Mouse (Mus musculus) kidney, postnatal 0 days (tissue): ENCODE data around the gene Snx15. TPM values are rescaled to one million over a fixed set of nuclear protein-coding genes. Genes with fewer than 3 reads are reported as not detected.
"Not testable (repeated sequence)": the region's sequence is repeated elsewhere in the genome, so short reads cannot be mapped to it uniquely, and the experiment has no call there.

Source experiments
- ATAC-seq: fragments of 200-750 bp; cut with Nextera tagmentation; replicated peaks from 2 replicates; pipeline ENCODE4 v1.8.0; 2017; ENCODE audit warnings: low read depth, moderate number of reproducible peaks, moderate TSS enrichment, moderate library complexity; ENCODE audit not compliant: low FRiP score
- DNase-seq: peaks from one replicate; pipeline ENCODE4 v3.0.0-alpha.2; 2016; ENCODE audit warnings: low spot score
- H3K27ac ChIP-seq: fragments of 300-500 bp; sonication (generic); 2 replicates; pipeline ENCODE4 v1.5.1; 2014; ENCODE audit warnings: mild to moderate bottlenecking
- H3K27me3 ChIP-seq: fragments of 300-500 bp; sonication (generic); 2 replicates; pipeline ENCODE4 v1.6.1; 2014; ENCODE audit warnings: low read length, mixed read lengths; ENCODE audit not compliant: insufficient read depth
- H3K36me3 ChIP-seq: fragments of 300-500 bp; sonication (generic); 2 replicates; pipeline ENCODE4 v1.6.1; 2014; ENCODE audit warnings: low read length, mixed read lengths; ENCODE audit not compliant: insufficient read depth
- H3K4me1 ChIP-seq: fragments of 300-500 bp; sonication (generic); replicated peaks from 2 replicates; pipeline ENCODE4 v1.6.1; 2014; ENCODE audit warnings: antibody characterized with exemption, low read length, mixed read lengths; ENCODE audit not compliant: insufficient read depth
- H3K4me2 ChIP-seq: fragments of 300-500 bp; sonication (generic); 2 replicates; pipeline ENCODE4 v1.6.1; 2014; ENCODE audit warnings: mild to moderate bottlenecking, low read length, moderate library complexity, mixed read lengths
- H3K4me3 ChIP-seq: fragments of 300-500 bp; sonication (generic); replicated peaks from 2 replicates; pipeline ENCODE4 v1.5.1; 2014; ENCODE audit warnings: low read depth, low read length
- H3K9ac ChIP-seq: fragments of 300-500 bp; sonication (generic); 2 replicates; pipeline ENCODE4 v1.6.1; 2014; ENCODE audit warnings: low read depth, low read length
- H3K9me3 ChIP-seq: fragments of 300-500 bp; sonication (generic); replicated peaks from 2 replicates; pipeline ENCODE4 v1.6.1; 2016; ENCODE audit warnings: low read length, inconsistent platforms, mixed read lengths
- CTCF ChIP-seq: IDR thresholded peaks from 2 replicates; pipeline ENCODE4 v1.5.1; 2016; ENCODE audit warnings: antibody characterized with exemption, low read depth, mild to moderate bottlenecking, moderate library complexity
- WGBS: fragments of 180-500 bp; shearing (Covaris S2); extraction: QIAGEN DNeasy Blood & Tissue Kit; methylation state at CpG from one replicate; pipeline ENCODE4 v1.1.7; 2014; 5-methylcytosine and 5-hydroxymethylcytosine counted together
- polyA plus RNA-seq: library from polyadenylated mRNA; unstranded; fragments of >200 nt; fragmentation: Nextera tagmentation; extraction: Ambion mirVana; gene quantifications from 2 replicates; pipeline ENCODE4 v1.2.1, GENCODE M21; 2015

Gene Snx15
- polyA plus RNA-seq, 1 experiment from 2014 or later: 26.5 TPM

GRCm38 (mm10) chr19:6139701-6140100, 11.6 kb upstream of the Snx15 start:
- H3K4me2 ChIP-seq: peak overlapping the region; percentile 82; the same call in 1 of the 2 replicates
- H3K4me1 ChIP-seq: peaks cover 8% of the 10 kb centered on the region; the same call in 1 of the 2 replicates
- TF ChIP-seq CTCF: no peak
- no peaks in the 10 kb centered on the region for H3K9me3 ChIP-seq
- H3K27ac ChIP-seq: peak overlapping the region; percentile 95; the same call in 1 of the 2 replicates
- no peaks in the 10 kb centered on the region for H3K36me3 ChIP-seq
- H3K4me3 ChIP-seq: no peak overlapping the region
- ATAC-seq (no peak), DNase-seq (no peak)
- no peaks in the 10 kb centered on the region for H3K27me3 ChIP-seq
- H3K9ac ChIP-seq: peak overlapping the region; percentile 81; the same call in 1 of the 2 replicates
- WGBS: 89% methylated on average over 6 of the region's 6 CpGs

GRCm38 (mm10) chr19:6136397-6136796, 8.3 kb upstream of the Snx15 start:
- H3K4me3 ChIP-seq: no peak overlapping the region
- no peaks in the 10 kb centered on the region for H3K9me3 ChIP-seq
- no peak for DNase-seq
- no peaks in the 10 kb centered on the region for H3K27me3 ChIP-seq
- H3K27ac ChIP-seq: no peak overlapping the region
- no peaks in the 10 kb centered on the region for H3K36me3 ChIP-seq
- no peak for ATAC-seq
- 79% methylated on average over 3 of the region's 3 CpGs for WGBS
- no peak overlapping the region for H3K9ac ChIP-seq
- H3K4me1 ChIP-seq: peaks cover 8% of the 10 kb centered on the region; the same call in 1 of the 2 replicates
- no peak overlapping the region for H3K4me2 ChIP-seq
- TF ChIP-seq CTCF: no peak

GRCm38 (mm10) chr19:6133197-6133596, 5.1 kb upstream of the Snx15 start:
- not testable (repeated sequence) for H3K9me3 ChIP-seq, H3K4me2 ChIP-seq, H3K27ac ChIP-seq, H3K4me3 ChIP-seq, ATAC-seq, H3K4me1 ChIP-seq, DNase-seq, H3K27me3 ChIP-seq, H3K36me3 ChIP-seq, H3K9ac ChIP-seq
- 64% methylated on average over 1 of the region's 1 CpGs for WGBS

- no peaks in the 10 kb centered on the region for H3K27me3 ChIP-seq
- no peaks in the 10 kb centered on the region; the same call in 1 of the 2 replicates for H3K4me1 ChIP-seq
- no peak overlapping the region for H3K27ac ChIP-seq
- TF ChIP-seq CTCF: no peak
- no peak overlapping the region for H3K9ac ChIP-seq
- no peak overlapping the region for H3K4me3 ChIP-seq
- H3K36me3 ChIP-seq: no peaks in the 10 kb centered on the region
- no peak for DNase-seq
- no peak overlapping the region for H3K4me2 ChIP-seq
- no peaks in the 10 kb centered on the region for H3K9me3 ChIP-seq
- ATAC-seq: no peak
- WGBS: 85% methylated on average over 7 of the region's 7 CpGs
These were observed 4.2 kb upstream of the Snx15 start for GRCm38 (mm10) chr19:6132171-6132827.

- not testable (repeated sequence) for DNase-seq, ATAC-seq, H3K4me2 ChIP-seq, H3K27me3 ChIP-seq, H3K36me3 ChIP-seq, H3K4me3 ChIP-seq, H3K4me1 ChIP-seq, H3K9me3 ChIP-seq, H3K27ac ChIP-seq, H3K9ac ChIP-seq
- 81% methylated on average over 7 of the region's 7 CpGs for WGBS
These were observed 2.5 kb upstream of the Snx15 start for GRCm38 (mm10) chr19:6130414-6131128.

DNA sequence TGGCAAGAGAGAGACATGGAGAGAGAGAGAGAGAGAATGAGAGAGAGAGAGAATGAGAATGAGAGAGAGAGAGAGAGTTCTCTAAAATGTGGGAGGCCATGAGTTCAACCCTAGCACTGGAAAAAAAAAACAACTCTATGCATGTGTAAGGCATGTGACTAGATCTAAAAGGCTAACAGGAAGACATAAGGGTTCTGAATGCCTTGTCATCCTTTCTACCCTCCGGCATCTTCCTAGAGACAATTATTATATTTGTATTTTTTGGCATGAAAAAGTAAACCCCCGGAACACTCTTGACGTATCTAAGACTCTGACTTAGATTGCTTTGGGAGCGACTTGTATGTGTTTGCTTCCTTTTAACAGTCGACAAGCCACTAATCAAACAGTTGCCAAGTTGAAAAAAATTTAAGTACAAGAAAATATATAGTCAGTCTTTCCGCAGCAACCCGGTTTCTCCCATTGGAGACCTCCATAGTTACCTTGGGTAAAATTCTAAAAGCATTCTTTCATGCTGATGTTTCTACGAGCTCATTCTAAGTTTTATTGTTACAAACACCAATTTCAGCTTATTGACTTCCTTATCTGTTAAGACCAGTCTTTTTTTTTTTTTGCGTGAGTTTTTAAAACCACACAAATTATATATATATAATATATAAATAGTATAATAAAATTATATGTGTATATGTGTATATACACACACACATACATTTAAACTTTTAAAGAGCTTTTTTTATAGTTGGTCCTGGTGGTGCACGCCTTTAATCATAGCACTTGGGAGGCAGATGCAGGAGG, 1.1 kb downstream of the Snx15 start:
- 58% methylated on average over 10 of the region's 10 CpGs for whole genome bisulfite sequencing
- no peak for TF ChIP-seq CTCF

More for the DNA sequence above, 1.1 kb downstream of the Snx15 start:
- peak overlapping the region; percentile 92; the same call in 1 of the 2 replicates for H3K27ac ChIP-seq
- no peaks in the 10 kb centered on the region; the same call in 1 of the 2 replicates for H3K4me1 ChIP-seq
- H3K9ac ChIP-seq: no peak overlapping the region; the same call in 1 of the 2 replicates
- ATAC-seq: no peak
- no peaks in the 10 kb centered on the region for H3K36me3 ChIP-seq
- H3K4me3 ChIP-seq: peak overlapping the region; percentile 35
- H3K27me3 ChIP-seq: no peaks in the 10 kb centered on the region
- H3K4me2 ChIP-seq: peak overlapping the region; percentile 56
- no peaks in the 10 kb centered on the region for H3K9me3 ChIP-seq
- no peak for DNase-seq
